Mouse (Mus musculus): ENCODE measurements around the gene Nrsn1.

GRCm38 (mm10) chr13:25220186-25220787 is 50.0 kb downstream of the Nrsn1 start:
- no peak for TF ChIP-seq POLR2A (IDR thresholded peaks at IDR 0.05; ENCODE audit: insufficient read length, low read depth)
- no peak for TF ChIP-seq MYOG (IDR thresholded peaks at IDR 0.05; ENCODE audit: control insufficient read depth in 1 of 3, insufficient read depth in 1 of 3, insufficient read length in 2 of 3, low read depth in 2 of 3)
- no peak for TF ChIP-seq TCF3 (IDR thresholded peaks at IDR 0.05; ENCODE audit: insufficient read length, low read depth)
- no peak for TF ChIP-seq TCF12 (IDR thresholded peaks at IDR 0.05; ENCODE audit: insufficient read depth, poor library complexity, severe bottlenecking)
- TF ChIP-seq MAX (IDR thresholded peaks at IDR 0.05; ENCODE audit: low read depth) = no peak
- TF ChIP-seq USF1 (IDR thresholded peaks at IDR 0.05; ENCODE audit: low read depth) = no peak
- TF ChIP-seq REST (IDR thresholded peaks at IDR 0.05; ENCODE audit: insufficient read depth, insufficient read length) = no peak
- TF ChIP-seq POLR2AphosphoS2 (IDR thresholded peaks at IDR 0.05; ENCODE audit: insufficient read length, low read depth) = no peak
- no peak for TF ChIP-seq MYOD1 (IDR thresholded peaks at IDR 0.05; ENCODE audit: control insufficient read depth in 1 of 3, insufficient read length in 2 of 3, low read depth in 2 of 3)
- TF ChIP-seq E2F4 (IDR thresholded peaks at IDR 0.05; ENCODE audit: insufficient read depth) = no peak
